Mouse (Mus musculus) megakaryocyte, embryonic 14.5 days (primary cell): Measurements from ENCODE around the gene Erh.

ENCODE experiments used
- FLI1 ChIP-seq: IDR thresholded peaks from 2 replicates; pipeline ENCODE4 v1.6.1; 2012; ENCODE audit warnings: low read length, inconsistent platforms, mixed read lengths
- GATA1 ChIP-seq: IDR thresholded peaks from 3 replicates; pipeline ENCODE4 v1.6.1; 2012; ENCODE audit warnings: mixed read lengths, low read length, inconsistent platforms, borderline replicate concordance

DNA sequence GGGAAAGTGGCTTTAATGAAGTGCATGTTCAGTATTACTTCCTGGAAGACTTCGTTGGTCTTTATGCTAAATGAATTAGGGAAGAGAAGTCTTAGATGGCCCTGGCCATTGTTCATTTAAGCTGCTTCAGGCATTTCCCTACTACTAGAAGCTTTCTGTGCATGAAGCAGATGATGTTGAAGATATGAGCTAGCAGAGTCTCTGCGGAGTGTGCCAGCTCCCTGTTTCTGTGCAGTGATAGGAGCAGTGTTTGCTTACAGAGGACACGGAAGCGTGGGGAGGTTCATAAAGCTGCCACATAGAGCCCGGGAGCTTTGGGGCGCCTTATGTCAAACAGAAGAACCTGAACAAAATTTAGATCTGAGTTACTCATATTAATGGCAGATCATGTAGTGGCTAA is 14.5 kb upstream of the Erh start:
- no peak for TF ChIP-seq GATA1
- no peak for TF ChIP-seq FLI1
